Mouse (Mus musculus): Measurements from ENCODE around the gene Ms4a3. TPM values are rescaled to one million over a fixed set of nuclear protein-coding genes. Genes with fewer than 3 reads are reported as not detected.

The Ms4a3 gene
- not detected for polyA plus RNA-seq (2014; fragmentation: Illumina TruSeq; extraction: RNeasy Lipid Tissue Mini Kit (QIAGEN cat#74804); ENCODE audit: low read depth, low replicate concordance)

DNA sequence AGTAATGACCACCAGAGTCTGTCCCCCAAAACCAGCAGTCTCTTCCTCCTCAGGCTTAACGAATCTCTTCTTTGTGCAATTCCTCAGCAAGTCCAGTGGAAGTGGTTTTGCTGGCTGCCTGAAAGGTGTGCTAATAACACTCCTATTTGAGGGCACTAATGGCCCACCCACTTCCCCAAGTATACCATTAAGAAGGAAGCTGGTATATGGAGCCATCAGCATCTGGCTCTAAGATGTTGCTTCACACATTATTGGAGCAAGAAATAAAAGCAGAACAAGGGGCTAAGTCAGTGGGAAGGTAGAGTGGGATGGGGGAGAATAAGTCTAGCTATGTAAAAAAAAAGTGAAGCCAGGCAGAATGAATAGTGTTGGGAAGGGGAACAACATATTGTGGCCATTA lies at the start of gene Ms4a3:
Gene Ms4a3 (minus strand): TSS at position 120 of the 400 bp plus-strand sequence.

DNA sequence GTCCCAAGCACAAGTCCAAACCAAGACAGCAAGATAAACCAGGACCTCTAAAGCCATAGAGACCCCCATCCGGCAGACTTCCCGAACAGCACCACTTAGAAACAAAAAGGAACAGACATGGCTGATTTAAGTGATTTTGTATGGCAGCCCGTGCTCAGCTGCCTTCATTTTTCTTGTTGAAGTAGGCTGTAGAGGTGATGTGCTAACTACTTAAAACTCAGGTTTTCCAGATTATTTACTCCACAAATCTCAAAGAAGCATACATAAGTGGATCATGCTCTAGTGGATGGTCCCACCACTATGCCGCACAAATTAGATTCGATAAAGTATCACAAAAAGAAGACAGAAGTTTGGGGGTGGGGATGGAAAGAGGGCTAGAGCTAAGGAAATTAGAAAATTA lies 19.8 kb upstream of the Ms4a3 start, which contains the start of gene Oosp2:
Gene Oosp2 (minus strand): TSS at position 101 of the 400 bp plus-strand sequence.

GRCm38 (mm10) chr19:11623551-11623950 lies 17.1 kb downstream of the Ms4a3 start, which contains the start of gene Ms4a2:
Ms4a2 (minus strand) TSS chr19:11623719.

DNA sequence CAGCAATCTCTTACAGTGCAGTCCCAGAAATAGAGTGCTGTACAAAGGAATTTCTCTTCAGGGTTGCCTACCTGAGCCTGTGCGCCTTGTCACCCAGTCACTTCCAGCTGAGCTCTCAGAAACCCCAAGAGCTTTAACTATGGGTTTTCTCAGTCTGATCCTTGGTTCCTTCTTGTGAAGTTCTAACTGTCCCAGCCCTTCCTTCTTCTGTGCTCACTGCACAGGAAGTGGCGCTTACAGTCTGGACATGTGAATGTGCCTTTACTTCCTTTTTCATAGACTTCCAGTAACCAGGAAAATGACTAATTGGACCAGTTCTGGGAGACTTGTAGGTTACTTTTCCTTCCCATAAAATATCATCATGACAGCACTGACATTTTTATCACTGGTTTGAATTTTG lies 36.0 kb downstream of the Ms4a3 start, which contains the start of gene Ms4a6d:
Gene Ms4a6d (minus strand): TSS at position 247 of the 400 bp plus-strand sequence.

Other genes with a start within 250 kb of the Ms4a3 start
- gene Ms4a4c, start 236.1 kb downstream of the Ms4a3 start, polyA plus RNA-seq (2014; fragmentation: Illumina TruSeq; extraction: RNeasy Lipid Tissue Mini Kit (QIAGEN cat#74804); ENCODE audit: low read depth, low replicate concordance) = 1.3 TPM
- 1.1 TPM for gene Ms4a4b, start 197.3 kb downstream of the Ms4a3 start, polyA plus RNA-seq (2014; fragmentation: Illumina TruSeq; extraction: RNeasy Lipid Tissue Mini Kit (QIAGEN cat#74804); ENCODE audit: low read depth, low replicate concordance)
- 4.2 TPM for gene Ms4a6c, start 171.5 kb downstream of the Ms4a3 start, polyA plus RNA-seq (2014; fragmentation: Illumina TruSeq; extraction: RNeasy Lipid Tissue Mini Kit (QIAGEN cat#74804); ENCODE audit: low read depth, low replicate concordance)
- not detected for gene Gm8369, start 154.9 kb downstream of the Ms4a3 start, polyA plus RNA-seq (2014; fragmentation: Illumina TruSeq; extraction: RNeasy Lipid Tissue Mini Kit (QIAGEN cat#74804); ENCODE audit: low read depth, low replicate concordance)
- 2.7 TPM for gene Ms4a6b, start 124.3 kb downstream of the Ms4a3 start, polyA plus RNA-seq (2014; fragmentation: Illumina TruSeq; extraction: RNeasy Lipid Tissue Mini Kit (QIAGEN cat#74804); ENCODE audit: low read depth, low replicate concordance)
- 2.9 TPM for gene Ms4a4d, start 104.0 kb downstream of the Ms4a3 start, polyA plus RNA-seq (2014; fragmentation: Illumina TruSeq; extraction: RNeasy Lipid Tissue Mini Kit (QIAGEN cat#74804); ENCODE audit: low read depth, low replicate concordance)
- 0.97 TPM for gene Ms4a6d, start 36.0 kb downstream of the Ms4a3 start, polyA plus RNA-seq (2014; fragmentation: Illumina TruSeq; extraction: RNeasy Lipid Tissue Mini Kit (QIAGEN cat#74804); ENCODE audit: low read depth, low replicate concordance)
- 5.0 TPM for gene Ms4a2, start 17.1 kb downstream of the Ms4a3 start, polyA plus RNA-seq (2014; fragmentation: Illumina TruSeq; extraction: RNeasy Lipid Tissue Mini Kit (QIAGEN cat#74804); ENCODE audit: low read depth, low replicate concordance)
- not detected for gene Oosp2, start 19.7 kb upstream of the Ms4a3 start, polyA plus RNA-seq (2014; fragmentation: Illumina TruSeq; extraction: RNeasy Lipid Tissue Mini Kit (QIAGEN cat#74804); ENCODE audit: low read depth, low replicate concordance)
- gene Oosp1, start 50.3 kb upstream of the Ms4a3 start, polyA plus RNA-seq (2014; fragmentation: Illumina TruSeq; extraction: RNeasy Lipid Tissue Mini Kit (QIAGEN cat#74804); ENCODE audit: low read depth, low replicate concordance) = not detected
- not detected for gene Oosp3, start 56.2 kb upstream of the Ms4a3 start, polyA plus RNA-seq (2014; fragmentation: Illumina TruSeq; extraction: RNeasy Lipid Tissue Mini Kit (QIAGEN cat#74804); ENCODE audit: low read depth, low replicate concordance)
- not detected for gene Gif, start 106.7 kb upstream of the Ms4a3 start, polyA plus RNA-seq (2014; fragmentation: Illumina TruSeq; extraction: RNeasy Lipid Tissue Mini Kit (QIAGEN cat#74804); ENCODE audit: low read depth, low replicate concordance)
- gene Mrpl16, start 129.5 kb upstream of the Ms4a3 start, polyA plus RNA-seq (2014; fragmentation: Illumina TruSeq; extraction: RNeasy Lipid Tissue Mini Kit (QIAGEN cat#74804); ENCODE audit: low read depth, low replicate concordance) = 54.7 TPM
- 54.3 TPM for gene Stx3, start 178.6 kb upstream of the Ms4a3 start, polyA plus RNA-seq (2014; fragmentation: Illumina TruSeq; extraction: RNeasy Lipid Tissue Mini Kit (QIAGEN cat#74804); ENCODE audit: low read depth, low replicate concordance)
- not detected for gene Olfr1417, start 198.4 kb upstream of the Ms4a3 start, polyA plus RNA-seq (2014; fragmentation: Illumina TruSeq; extraction: RNeasy Lipid Tissue Mini Kit (QIAGEN cat#74804); ENCODE audit: low read depth, low replicate concordance)
- gene Olfr1418, start 220.2 kb upstream of the Ms4a3 start, polyA plus RNA-seq (2014; fragmentation: Illumina TruSeq; extraction: RNeasy Lipid Tissue Mini Kit (QIAGEN cat#74804); ENCODE audit: low read depth, low replicate concordance) = not detected
- gene Olfr1419, start 234.3 kb upstream of the Ms4a3 start, polyA plus RNA-seq (2014; fragmentation: Illumina TruSeq; extraction: RNeasy Lipid Tissue Mini Kit (QIAGEN cat#74804); ENCODE audit: low read depth, low replicate concordance) = not detected
- gene Olfr1420, start 245.7 kb upstream of the Ms4a3 start, polyA plus RNA-seq (2014; fragmentation: Illumina TruSeq; extraction: RNeasy Lipid Tissue Mini Kit (QIAGEN cat#74804); ENCODE audit: low read depth, low replicate concordance) = not detected

All from kidney, adult 10 weeks (tissue).